Mouse (Mus musculus) gastrocnemius, postnatal 14 days (tissue): ENCODE measurements at regions not wholly inside any gene's neighbourhood (a gene's known extent, or its start where the extent isn't known, plus 50 kb on each side); places are given as distances from the start of the nearest gene placed in this dataset.
A peak's percentile ranks its signal among the peaks of the same experiment; 100 is the strongest.

Source experiments
- DNase-seq: peaks from one replicate; pipeline ENCODE4 v3.0.0; 2021; ENCODE audit warnings: mixed read lengths
- intact Hi-C: fragments of 180-260 bp; cut with DNase I; formaldehyde crosslinking; loops from one replicate; pipeline ENCODE4 v1.15.1; 2025; ENCODE audit warnings: low total_unique reads

DNA sequence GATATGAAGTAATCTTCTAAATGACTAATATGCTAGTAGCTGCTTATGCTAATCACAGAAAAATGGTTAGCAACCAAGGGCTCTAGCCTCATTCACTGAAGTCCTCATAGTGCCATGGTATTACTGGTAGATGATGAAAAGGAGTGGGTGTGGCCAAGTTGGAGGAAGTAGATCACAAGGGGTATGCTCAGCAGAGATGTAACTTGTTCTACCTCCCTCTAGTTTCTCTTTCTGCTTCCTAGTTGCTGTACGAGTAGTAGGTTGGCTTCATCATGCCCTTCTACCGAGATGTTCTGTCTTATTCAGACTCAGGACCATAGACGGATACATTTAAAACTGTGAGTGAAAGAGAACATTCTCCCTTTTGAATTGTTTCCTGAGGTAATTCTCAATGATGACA lies 169.5 kb downstream of the Tmem161b start:
- intact Hi-C loops, result no loop called here
- DNase-seq, result no peak

DNA sequence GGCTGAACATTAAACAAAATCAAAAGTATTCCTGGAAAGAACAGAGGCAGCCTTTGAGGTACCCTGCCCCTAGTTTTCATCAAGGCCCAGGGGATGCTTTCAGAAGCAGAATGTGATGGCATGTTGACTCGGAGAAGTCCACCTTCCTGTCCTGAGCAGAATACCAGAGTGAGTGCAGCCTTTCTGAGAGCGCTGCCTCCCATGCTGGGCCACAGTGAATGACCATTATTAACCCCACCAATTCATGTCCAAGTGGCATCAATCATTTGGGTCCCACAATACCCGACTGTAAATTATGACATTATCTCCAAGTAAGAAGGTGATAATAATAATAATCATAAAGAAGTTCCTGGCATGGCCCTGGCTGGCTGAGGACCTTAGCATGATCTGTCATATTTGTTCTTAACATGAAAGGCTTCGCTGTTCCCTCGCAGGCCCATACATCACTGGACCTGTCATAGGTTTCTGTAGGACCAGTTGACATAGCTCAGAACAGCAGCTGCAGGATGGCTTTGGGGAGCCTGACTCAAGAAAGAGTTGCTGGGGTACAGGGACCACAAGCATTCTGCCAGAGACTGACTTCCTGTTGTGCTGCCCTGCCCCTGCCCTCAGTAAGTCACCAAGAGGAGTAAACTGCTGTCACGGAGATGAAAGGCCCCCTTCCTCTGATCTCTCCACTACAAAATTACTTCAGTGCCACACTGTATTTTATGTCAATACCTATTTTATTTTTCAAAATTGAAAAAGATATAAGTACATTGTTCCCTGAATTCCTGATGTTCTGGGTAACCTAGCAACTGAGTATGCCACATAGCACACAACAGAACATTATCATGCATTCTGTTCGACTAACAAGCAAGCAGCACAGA lies 176.6 kb downstream of the Tmem161b start:
- DNase-seq, result no peak
- intact Hi-C loops, result no loop called here

DNA sequence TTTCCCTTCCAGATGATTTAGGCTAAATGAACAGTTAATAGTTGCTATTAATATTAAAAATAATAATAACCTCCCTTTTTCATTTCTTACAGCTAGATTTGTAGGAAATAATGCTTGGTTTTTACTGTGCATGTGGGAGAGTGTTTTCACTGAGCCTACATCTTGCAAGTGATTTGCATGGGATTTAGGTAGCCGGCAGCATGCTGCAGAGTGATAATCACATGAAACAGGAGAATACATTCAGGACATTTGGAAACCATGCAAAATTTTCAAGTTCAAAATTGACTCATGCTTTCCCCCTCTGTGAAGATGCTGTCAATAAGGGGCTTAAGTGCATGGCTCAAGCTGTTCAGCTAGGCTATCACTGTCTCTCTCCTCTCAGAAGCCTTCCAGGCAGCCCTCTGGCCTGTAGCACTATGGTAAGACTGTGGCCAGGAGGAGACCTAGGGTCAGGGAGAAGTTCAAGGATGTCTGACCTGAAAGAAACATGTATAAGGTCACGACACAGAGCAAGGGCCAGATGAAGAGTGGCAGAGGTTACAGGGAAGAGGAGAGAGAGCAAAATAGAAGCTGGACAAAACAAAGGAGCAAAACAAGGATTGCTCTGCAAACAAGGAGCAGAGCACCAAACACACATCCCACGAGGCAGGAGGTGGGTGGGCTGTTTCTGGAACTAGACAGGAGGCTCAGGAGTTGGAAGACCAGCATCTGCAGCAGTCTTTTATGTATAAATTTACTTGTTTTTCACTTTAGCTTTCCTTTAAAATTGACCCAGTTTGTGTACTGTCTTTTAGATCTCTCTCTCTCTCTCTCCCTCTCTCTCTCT lies 177.5 kb downstream of the Tmem161b start:
- no peak for DNase-seq
- intact Hi-C loops, result no loop called here

DNA sequence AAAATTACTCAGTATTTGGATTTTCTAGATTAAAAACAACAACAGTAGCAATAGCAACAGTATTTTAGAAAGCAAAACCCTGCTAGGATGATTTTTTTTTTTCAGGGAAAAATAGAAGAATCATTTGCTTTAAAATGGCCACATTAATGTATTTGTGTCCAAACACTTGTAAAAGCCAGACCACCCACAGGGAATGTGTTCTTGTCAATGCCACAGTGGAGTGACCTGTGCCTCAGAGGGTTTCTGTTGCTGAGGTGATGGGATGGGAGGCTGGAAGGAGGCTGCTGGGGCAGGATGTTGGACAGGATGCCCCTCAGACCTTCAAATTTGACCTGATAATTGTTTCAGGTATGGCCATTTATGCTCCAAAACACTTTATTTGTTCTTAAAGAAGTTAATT lies 178.9 kb downstream of the Tmem161b start:
- no peak for DNase-seq
- intact Hi-C loops, result no loop called here

DNA sequence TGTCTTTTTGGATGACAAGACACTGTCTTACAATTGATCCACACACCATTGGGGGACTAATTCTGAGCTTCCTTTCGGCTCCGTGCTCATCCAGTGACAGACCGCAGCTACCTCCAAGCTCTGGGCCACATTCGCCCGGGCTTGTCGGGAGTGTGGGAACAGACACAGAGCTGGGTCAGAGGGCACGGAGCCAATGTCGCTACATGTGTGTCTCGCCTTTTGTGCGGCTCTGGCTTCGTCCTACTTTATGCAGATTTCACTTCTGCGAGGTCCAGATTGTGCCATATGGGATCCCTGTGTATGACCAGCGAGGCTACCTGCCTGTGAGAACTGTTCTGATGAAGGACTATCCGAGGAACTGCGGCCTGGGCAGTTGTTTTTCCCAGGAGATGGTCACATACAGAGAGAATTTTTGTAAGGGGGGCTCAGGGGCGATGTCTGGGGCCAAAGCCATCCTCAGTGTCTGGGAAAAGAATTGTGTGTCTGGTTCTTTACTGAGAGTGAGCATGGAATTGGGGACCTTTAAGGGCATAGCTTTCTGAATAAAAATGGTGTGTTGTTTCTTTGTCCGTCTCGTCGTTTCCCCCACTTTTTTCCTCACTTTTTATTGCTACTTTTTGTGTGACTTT lies 182.6 kb downstream of the Tmem161b start:
- DNase-seq, result peak; percentile 4
- intact Hi-C loops, result no loop called here

DNA sequence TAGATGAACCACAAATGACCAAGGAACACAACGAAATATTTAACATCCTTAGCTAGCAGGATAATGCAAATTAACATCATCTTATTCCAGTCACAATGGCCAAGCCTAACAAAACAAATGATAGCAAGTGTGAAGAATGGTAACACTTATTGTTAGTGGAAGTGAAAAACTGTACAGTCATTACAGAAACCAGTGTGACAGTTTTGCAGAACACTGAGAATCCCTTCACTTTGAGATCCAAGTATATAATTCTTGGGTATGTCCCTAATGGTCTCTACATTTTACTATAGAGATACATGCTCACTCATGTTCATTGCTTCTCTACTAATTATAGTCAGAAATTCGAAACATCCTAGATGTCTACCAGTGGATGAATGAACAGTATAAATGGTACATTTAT lies 212.3 kb downstream of the Tmem161b start:
- intact Hi-C loops, result no loop called here
- DNase-seq, result no peak

DNA sequence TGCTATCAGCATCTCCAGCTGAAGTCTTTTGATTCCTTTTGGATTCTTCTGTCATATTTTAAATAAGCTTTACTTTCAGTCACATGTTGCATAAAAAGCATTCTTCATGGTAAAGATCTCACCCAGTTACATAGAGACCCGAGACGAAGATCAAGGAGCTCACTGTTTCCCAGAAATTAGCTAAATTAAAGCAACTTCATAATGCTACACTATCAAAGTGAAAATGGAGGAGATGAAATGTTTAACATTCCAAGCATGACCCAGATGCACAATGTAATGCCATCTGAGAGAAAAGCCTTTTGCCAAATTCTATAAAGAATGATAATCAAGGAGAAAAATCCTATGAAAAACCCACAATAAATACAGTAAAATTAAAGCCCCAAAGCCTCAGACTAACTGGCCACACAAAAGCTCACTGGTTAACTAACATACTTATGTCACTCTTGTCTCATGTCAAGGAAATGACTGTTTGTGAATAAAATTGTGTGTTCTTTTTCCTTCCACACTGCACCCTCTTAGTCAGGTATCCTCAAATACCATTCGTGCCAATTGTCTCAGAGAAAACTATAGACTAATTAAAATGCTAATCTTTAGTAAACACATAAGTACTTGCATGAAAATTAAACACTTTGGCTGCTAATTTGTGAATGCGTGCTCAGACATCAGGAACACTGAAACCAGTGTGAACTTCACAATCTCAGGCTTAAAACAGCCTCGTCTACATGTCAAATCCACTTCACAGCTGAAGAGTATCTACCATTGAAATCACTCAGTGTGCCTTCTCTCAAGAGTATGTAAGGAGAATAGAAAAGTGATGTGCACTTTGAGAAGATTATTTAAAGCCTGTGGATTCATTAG lies 215.7 kb downstream of the Tmem161b start:
- DNase-seq, result no peak
- intact Hi-C loops, result no loop called here

DNA sequence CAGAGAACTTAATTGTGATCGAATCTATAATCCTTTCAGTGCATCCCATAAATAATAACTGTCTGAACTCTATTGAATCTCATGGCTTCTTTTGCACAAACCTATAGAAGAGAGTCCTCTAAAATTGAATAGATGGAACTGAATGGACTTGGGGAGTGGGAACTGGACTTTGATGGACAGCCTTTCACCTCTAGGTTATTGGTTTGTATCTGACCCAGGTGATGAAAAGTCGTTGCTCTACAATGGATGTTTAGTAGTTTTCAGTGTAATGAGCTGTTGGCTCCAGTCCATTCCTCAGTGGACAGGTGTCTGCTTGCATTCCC lies 216.3 kb downstream of the Tmem161b start:
- DNase-seq, result no peak
- intact Hi-C loops, result no loop called here

DNA sequence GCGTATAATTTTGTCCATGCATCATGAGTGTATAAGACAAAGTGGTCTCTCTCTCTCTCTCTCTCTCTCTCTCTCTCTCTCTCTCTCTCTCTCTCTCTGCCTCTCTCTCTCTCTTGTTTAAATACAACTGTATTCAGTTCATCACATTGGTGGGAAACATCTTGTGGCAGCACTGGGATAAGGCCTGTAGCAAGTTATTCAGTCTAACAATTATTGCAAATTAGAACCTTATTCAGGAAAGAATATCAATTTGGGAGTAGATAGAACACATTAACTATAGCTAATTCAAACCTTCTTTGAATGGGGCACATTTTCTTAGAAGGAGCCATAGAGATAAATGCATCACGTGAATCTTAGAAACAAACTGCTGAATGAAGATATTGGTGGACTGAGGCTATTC lies 226.4 kb downstream of the Tmem161b start:
- intact Hi-C loops, result no loop called here

DNA sequence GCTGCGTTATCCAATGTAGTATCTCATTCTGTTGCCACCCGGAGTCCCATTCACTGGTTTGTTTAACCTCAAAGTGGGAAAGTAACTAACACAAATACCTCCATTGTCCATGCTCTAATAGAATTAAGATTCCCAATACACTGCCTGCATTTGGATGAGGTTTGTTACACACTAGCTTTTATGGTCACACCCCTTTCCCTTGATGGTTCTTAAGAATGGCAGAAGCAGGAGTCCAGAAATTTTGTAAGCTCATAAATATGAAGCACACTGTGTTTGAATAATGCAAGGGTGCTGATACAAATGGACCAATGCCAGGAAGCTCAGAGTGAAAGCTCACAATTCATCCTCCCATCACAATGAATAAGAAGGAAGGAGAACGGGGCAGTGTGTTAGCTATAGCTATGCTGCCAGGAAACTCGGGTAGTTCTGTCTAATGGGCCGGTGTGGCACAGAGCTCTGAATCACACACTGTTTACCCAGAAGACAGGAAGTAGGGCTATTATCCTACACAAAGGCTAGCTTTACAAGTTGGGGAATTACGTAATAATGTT lies 227.0 kb downstream of the Tmem161b start:
- no peak for DNase-seq
- intact Hi-C loops, result no loop called here

More for the DNA sequence above, 226.4 kb downstream of the Tmem161b start:
- no peak for DNase-seq
